Mouse (Mus musculus): ENCODE results near the gene Cobl. TPM values are rescaled to one million over a fixed set of nuclear protein-coding genes. Genes with fewer than 3 reads are reported as not detected.

Cobl gene
- polyA plus RNA-seq, 1 experiment from 2014 or later = 0.93 TPM

DNA sequence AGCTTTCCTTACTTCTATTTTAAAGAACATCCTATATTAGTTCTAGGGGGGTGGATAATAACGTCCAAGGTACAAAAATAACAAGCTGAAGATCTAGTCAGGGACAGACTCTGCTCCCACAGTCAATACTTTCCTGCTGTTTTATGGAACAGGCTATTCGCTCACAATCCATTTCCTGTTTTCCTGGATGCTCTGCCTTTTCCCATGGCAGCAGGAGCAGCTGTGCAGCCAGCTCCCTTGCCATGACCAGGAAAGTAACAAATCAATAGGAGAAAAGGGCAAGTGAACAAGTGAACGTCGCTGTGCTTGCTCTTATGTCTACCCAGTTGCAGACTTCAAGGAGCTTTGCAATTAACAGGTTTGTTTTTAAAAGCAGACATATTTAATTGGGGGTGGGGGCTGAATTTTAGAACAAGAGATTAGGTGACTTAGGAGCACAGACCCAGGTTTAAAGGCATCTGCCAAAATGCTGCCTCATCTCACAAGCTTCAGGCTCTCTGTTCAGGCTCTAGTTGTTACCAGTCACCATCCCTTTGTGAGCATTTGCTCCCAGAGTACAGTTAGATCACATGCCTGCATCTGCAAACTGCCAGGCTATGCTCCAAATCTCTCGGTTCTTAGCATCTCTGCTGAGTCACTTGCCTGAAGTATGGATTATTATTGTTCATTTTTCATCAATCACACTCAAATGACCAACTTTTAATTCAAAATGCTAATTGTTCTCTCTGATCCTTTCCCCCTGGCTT is 164.9 kb downstream of the Cobl start:
- H3K27me3 ChIP-seq (ENCODE audit: insufficient read depth, low read length) = no peaks in the 10 kb centered on the region
- no peaks in the 10 kb centered on the region for H3K4me1 ChIP-seq (ENCODE audit: insufficient read depth)
- ATAC-seq (no peak), DNase-seq (no peak)
- no peak overlapping the region for H3K4me2 ChIP-seq (ENCODE audit: low read depth, low read length)
- H3K9me3 ChIP-seq (ENCODE audit: low read length) = no peaks in the 10 kb centered on the region
- H3K4me3 ChIP-seq (ENCODE audit: low read depth, low read length) = no peak overlapping the region
- H3K36me3 ChIP-seq (replicated peaks; ENCODE audit: insufficient read depth, low read length) = no peaks in the 10 kb centered on the region
- no peak for TF ChIP-seq EP300 (IDR thresholded peaks at IDR 0.05; ENCODE audit: low read depth)
- TF ChIP-seq CTCF (IDR thresholded peaks at IDR 0.05; ENCODE audit: low read depth) = no peak
- H3K27ac ChIP-seq (ENCODE audit: low read depth) = no peak overlapping the region
- H3K9ac ChIP-seq (replicated peaks) = no peak overlapping the region
- 28% methylated on average over 5 of the region's 5 CpGs for WGBS (ENCODE audit: insufficient replicate concordance)

DNA sequence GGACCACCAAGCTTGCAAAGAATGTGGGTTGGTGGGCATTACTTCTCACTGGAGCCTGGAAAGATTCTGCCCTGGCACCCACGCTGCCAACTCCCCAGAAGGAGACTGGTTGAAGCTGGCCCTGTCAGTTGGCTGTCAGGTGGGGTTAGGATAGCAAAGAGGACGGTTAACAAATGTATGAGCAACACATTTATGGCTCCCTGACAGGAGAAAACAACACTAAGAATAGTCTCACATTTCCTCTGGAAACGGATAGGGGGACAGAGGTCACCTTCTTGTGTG is 173.2 kb downstream of the Cobl start:
- no peak overlapping the region for H3K4me2 ChIP-seq (ENCODE audit: low read depth, low read length)
- ATAC-seq = no peak
- H3K27ac ChIP-seq (ENCODE audit: low read depth) = no peak overlapping the region
- no peaks in the 10 kb centered on the region for H3K9me3 ChIP-seq (ENCODE audit: low read length)
- 31% methylated on average over 3 of the region's 3 CpGs for WGBS (ENCODE audit: insufficient replicate concordance)
- no peak overlapping the region for H3K9ac ChIP-seq (replicated peaks)
- H3K27me3 ChIP-seq (ENCODE audit: insufficient read depth, low read length) = no peaks in the 10 kb centered on the region
- H3K4me3 ChIP-seq (ENCODE audit: low read depth, low read length) = no peak overlapping the region
- H3K36me3 ChIP-seq (replicated peaks; ENCODE audit: insufficient read depth, low read length) = no peaks in the 10 kb centered on the region
- H3K4me1 ChIP-seq (ENCODE audit: insufficient read depth) = no peaks in the 10 kb centered on the region
- TF ChIP-seq EP300 (IDR thresholded peaks at IDR 0.05; ENCODE audit: low read depth) (no peak), CTCF (IDR thresholded peaks at IDR 0.05; ENCODE audit: low read depth) (no peak)
- DNase-seq = no peak

DNA sequence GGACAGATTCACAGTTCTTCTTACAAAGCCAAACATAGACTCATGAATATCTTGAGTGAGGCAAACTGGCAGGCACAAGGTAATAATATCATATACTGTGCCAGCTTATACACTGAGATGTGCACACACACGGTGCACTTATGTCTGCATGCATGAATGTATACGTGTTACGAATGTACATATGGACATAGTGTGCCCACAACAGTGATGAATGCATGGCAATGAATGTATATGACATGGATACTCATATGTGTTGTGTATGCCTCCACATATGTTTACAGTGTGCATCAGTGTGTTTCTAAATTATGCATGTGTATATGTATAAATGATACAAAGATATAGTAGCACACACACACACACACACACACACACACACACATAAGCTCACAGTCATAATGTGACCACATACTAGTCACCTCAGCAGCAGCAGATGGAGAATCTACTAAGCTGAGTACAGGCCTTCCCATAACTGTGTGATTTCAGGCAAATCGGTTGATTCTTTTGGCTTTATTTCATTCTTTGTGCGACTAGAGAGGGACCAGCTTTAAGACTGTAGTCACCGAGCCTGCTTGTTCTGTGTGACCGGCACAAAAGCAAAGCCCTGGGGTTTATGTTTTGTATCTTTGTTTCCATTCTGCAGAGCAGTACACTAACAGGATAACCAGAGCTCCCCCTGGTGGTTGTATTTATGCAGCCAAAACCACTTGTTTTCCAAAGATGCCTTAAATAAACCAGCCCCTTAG is 173.7 kb downstream of the Cobl start:
- WGBS (ENCODE audit: insufficient replicate concordance) = 45% methylated on average over 7 of the region's 7 CpGs
- Histone ChIP-seq H3K4me1 (ENCODE audit: insufficient read depth) (no peaks in the 10 kb centered on the region), H3K27ac (ENCODE audit: low read depth) (no peak overlapping the region), H3K36me3 (replicated peaks; ENCODE audit: insufficient read depth, low read length) (no peaks in the 10 kb centered on the region), H3K4me2 (ENCODE audit: low read depth, low read length) (no peak overlapping the region), H3K27me3 (ENCODE audit: insufficient read depth, low read length) (no peaks in the 10 kb centered on the region), H3K4me3 (ENCODE audit: low read depth, low read length) (no peak overlapping the region), H3K9ac (replicated peaks) (no peak overlapping the region), H3K9me3 (ENCODE audit: low read length) (no peaks in the 10 kb centered on the region)
- DNase-seq = peak; percentile 54
- peak; percentile 25; the same call in 1 of the 2 replicates for ATAC-seq
- peak; percentile 80 for TF ChIP-seq CTCF (IDR thresholded peaks at IDR 0.05; ENCODE audit: low read depth)
- no peak for TF ChIP-seq EP300 (IDR thresholded peaks at IDR 0.05; ENCODE audit: low read depth)

DNA sequence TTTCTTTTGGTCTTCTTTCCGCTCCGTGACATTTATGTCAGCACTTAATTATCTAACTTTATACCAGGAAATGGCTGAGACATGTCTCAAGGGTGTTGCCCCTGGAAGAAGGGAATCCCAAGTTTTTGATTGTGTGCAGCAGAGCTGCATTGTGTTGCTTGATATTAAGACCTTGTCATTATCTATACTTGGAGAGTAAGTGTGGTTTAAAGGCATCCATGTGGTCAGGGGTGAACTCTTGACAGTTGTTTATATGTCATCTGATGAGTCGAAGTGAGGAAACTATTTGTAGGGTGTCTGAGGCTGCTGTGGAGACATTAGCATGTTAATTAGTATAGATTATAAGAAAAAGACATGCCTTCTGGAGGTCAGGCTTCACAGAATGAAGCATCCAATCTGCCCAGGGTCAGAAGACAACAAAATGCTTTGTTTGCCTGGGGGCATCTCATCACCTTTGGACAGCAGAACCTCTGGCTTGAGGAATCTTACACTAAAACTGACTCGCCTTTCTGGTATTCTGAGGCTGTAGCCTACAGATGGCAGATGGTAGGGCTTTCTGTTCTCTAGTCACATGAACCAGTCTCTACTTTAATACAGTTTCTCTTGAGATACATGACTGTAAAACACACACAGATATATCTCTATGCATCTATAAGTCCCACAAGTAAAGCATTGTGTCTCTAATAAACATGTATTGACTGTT is 179.3 kb downstream of the Cobl start:
- no peaks in the 10 kb centered on the region for H3K9me3 ChIP-seq (ENCODE audit: low read length)
- DNase-seq = no peak
- TF ChIP-seq EP300 (IDR thresholded peaks at IDR 0.05; ENCODE audit: low read depth) = no peak
- H3K4me2 ChIP-seq (ENCODE audit: low read depth, low read length) = no peak overlapping the region
- no peak overlapping the region for H3K9ac ChIP-seq (replicated peaks)
- no peak overlapping the region for H3K27ac ChIP-seq (ENCODE audit: low read depth)
- no peak for ATAC-seq
- no peaks in the 10 kb centered on the region for H3K27me3 ChIP-seq (ENCODE audit: insufficient read depth, low read length)
- no peaks in the 10 kb centered on the region for H3K36me3 ChIP-seq (replicated peaks; ENCODE audit: insufficient read depth, low read length)
- H3K4me3 ChIP-seq (ENCODE audit: low read depth, low read length) = no peak overlapping the region
- H3K4me1 ChIP-seq (ENCODE audit: insufficient read depth) = no peaks in the 10 kb centered on the region
- WGBS (ENCODE audit: insufficient replicate concordance) = 71% methylated on average over 4 of the region's 4 CpGs

DNA sequence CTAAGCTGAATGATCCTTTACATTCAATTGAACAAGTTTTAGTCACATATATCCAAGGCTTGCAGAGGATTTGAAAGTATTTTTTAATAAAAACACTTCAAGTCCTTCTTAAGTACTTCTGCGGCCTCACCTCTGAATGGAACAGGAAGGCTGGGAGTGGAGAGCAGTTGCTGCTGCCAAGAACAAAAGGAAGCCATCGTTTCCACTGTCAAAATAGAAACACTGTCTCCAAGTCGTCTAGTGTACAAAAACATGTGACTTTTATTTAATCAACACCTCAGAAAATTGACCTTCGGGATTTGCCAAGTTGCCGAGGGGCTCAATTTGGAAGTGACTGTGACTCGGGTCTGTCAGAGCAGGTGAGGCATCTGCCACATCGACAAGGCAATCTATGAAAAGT is 184.0 kb downstream of the Cobl start:
- Histone ChIP-seq H3K4me2 (ENCODE audit: low read depth, low read length) (no peak overlapping the region), H3K27ac (ENCODE audit: low read depth) (no peak overlapping the region), H3K9me3 (ENCODE audit: low read length) (no peaks in the 10 kb centered on the region), H3K36me3 (replicated peaks; ENCODE audit: insufficient read depth, low read length) (no peaks in the 10 kb centered on the region), H3K4me1 (ENCODE audit: insufficient read depth) (no peaks in the 10 kb centered on the region), H3K9ac (replicated peaks) (no peak overlapping the region), H3K27me3 (ENCODE audit: insufficient read depth, low read length) (no peaks in the 10 kb centered on the region), H3K4me3 (ENCODE audit: low read depth, low read length) (no peak overlapping the region)
- TF ChIP-seq CTCF (IDR thresholded peaks at IDR 0.05; ENCODE audit: low read depth) (no peak), EP300 (IDR thresholded peaks at IDR 0.05; ENCODE audit: low read depth) (no peak)
- DNase-seq = no peak
- no peak for ATAC-seq
- 61% methylated on average over 7 of the region's 7 CpGs for WGBS (ENCODE audit: insufficient replicate concordance)

DNA sequence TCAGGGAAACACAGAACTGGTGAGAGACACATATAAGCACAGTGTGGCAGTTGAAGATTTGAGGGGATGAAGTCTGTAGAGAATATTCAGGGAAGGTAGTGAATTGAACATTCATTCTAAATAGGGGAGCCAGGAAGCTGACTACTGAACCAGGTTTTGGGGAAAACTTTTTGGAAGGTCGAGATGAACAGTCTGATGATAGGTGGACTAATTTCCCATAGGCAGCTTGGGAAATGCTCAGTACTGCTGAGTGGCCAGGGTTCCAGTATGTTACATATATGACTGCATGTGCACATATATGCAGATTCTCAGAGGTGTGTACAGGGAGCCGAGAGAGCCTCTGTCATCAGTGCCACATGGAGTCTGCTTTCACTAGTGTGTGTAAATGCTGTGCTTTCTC is 190.5 kb downstream of the Cobl start:
- no peak for ATAC-seq
- Histone ChIP-seq H3K9me3 (ENCODE audit: low read length) (no peaks in the 10 kb centered on the region), H3K4me2 (ENCODE audit: low read depth, low read length) (no peak overlapping the region), H3K27me3 (ENCODE audit: insufficient read depth, low read length) (no peaks in the 10 kb centered on the region), H3K4me3 (ENCODE audit: low read depth, low read length) (no peak overlapping the region), H3K4me1 (ENCODE audit: insufficient read depth) (no peaks in the 10 kb centered on the region), H3K36me3 (replicated peaks; ENCODE audit: insufficient read depth, low read length) (no peaks in the 10 kb centered on the region), H3K27ac (ENCODE audit: low read depth) (no peak overlapping the region), H3K9ac (replicated peaks) (no peak overlapping the region)
- TF ChIP-seq CTCF (IDR thresholded peaks at IDR 0.05; ENCODE audit: low read depth) (no peak), EP300 (IDR thresholded peaks at IDR 0.05; ENCODE audit: low read depth) (no peak)
- WGBS (ENCODE audit: insufficient replicate concordance) = 69% methylated on average over 2 of the region's 2 CpGs
- no peak for DNase-seq
